In the genomic region with DNA sequence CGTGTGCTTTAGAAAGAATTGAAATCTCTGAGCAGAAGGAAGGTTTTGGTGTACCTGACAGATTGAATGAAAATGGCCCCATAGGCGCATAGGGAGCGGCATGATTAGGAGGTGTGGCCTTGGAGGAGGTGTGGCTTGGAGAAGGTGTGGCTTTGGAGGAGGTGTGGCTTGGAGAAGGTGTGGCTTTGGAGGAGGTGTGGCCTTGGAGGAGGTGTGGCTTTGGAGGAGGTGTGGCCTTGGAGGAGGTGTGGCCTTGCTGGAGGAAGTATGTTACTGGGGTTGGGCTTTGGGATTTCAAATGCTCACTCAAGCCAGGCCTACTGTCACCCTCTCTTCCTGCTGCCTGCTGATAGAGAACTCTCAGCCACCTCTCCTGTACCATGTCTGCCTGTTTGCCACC, we compare ENCODE assay signal across 18 mouse cellular contexts. TPM values are rescaled to one million over a fixed set of nuclear protein-coding genes. Genes with fewer than 3 reads are reported as not detected.
A peak's percentile ranks its signal among the peaks of the same experiment; 100 is the strongest.
DNase-seq lines count a peak whose midpoint lies in the region; ATAC-seq and TF ChIP-seq lines count a peak whose summit lies in the region.
"Had no signal": no experiment of that assay in that cellular context is flagged by ENCODE, and none has a peak within 500 bp of the region (broad histone marks: within the 10 kb centered on the region; RNA-seq: fewer than 3 reads in every experiment).

No protein-coding gene starts in this region.

- no peak overlapping the region for H3K4me3 ChIP-seq in kidney, postnatal 0 days (replicated peaks; ENCODE audit: low read depth, low read length)
- H3K4me3 ChIP-seq in ES-E14 (ENCODE audit: insufficient read depth in 1 of 2, low read depth in 1 of 2, low read length in 2 of 2, poor library complexity in 1 of 2, severe bottlenecking in 1 of 2) = no peak overlapping the region
- no peak overlapping the region for H3K4me3 ChIP-seq in forebrain, embryonic 14.5 days (ENCODE audit: low read depth, low read length)
- H3K4me3 ChIP-seq: erythroblast, embryonic 14.5 days; heart, embryonic 15.5 days; intestine, embryonic 15.5 days; megakaryocyte, embryonic 14.5 days had no signal

- no peaks in the 10 kb centered on the region for H3K27me3 ChIP-seq in kidney, postnatal 0 days (ENCODE audit: insufficient read depth, low read length)
- no peaks in the 10 kb centered on the region for H3K27me3 ChIP-seq in forebrain, embryonic 14.5 days (replicated peaks; ENCODE audit: control insufficient read depth, insufficient read depth, low read length)
- H3K27me3 ChIP-seq in splenic B cell, adult 2 months (ENCODE audit: control insufficient read depth, insufficient read depth, low read length, poor library complexity, severe bottlenecking) = no peaks in the 10 kb centered on the region
- H3K27me3 ChIP-seq: heart, embryonic 15.5 days; intestine, embryonic 15.5 days had no signal

- in situ Hi-C loops in ES-E14 (cut with MboI; ENCODE audit: low sequenced_read_pairs in 2 of 2, unreplicated experiment in 2 of 2) = no loop called here

- no peaks in the 10 kb centered on the region for H3K4me1 ChIP-seq in kidney, postnatal 0 days (replicated peaks; ENCODE audit: insufficient read depth, low read length)
- H3K4me1 ChIP-seq in ES-E14 (ENCODE audit: control insufficient read depth in 2 of 2, insufficient read depth in 2 of 2, low read length in 2 of 2, poor library complexity in 1 of 2) = no peaks in the 10 kb centered on the region; a peak in 1 of 4 replicates
- peaks cover 30% of the 10 kb centered on the region for H3K4me1 ChIP-seq in forebrain, embryonic 14.5 days (ENCODE audit: control insufficient read depth, insufficient read depth, low read length)
- H3K4me1 ChIP-seq: heart, embryonic 15.5 days; intestine, embryonic 15.5 days; megakaryocyte, embryonic 14.5 days had no signal

- no peak overlapping the region for H3K4me2 ChIP-seq in kidney, postnatal 0 days (ENCODE audit: low read length)
- no peak overlapping the region for H3K4me2 ChIP-seq in forebrain, embryonic 14.5 days (ENCODE audit: low read length)
- H3K4me2 ChIP-seq: heart, embryonic 15.5 days; intestine, embryonic 15.5 days; lung, embryonic 14.5 days had no signal

- no peaks in the 10 kb centered on the region for H3K9me3 ChIP-seq in kidney, postnatal 0 days (replicated peaks; ENCODE audit: low read length)
- H3K9me3 ChIP-seq in ES-E14 (ENCODE audit: control insufficient read depth, insufficient read depth, low read depth, low read length) = no peaks in the 10 kb centered on the region
- H3K9me3 ChIP-seq in forebrain, embryonic 14.5 days (replicated peaks; ENCODE audit: control insufficient read depth, low read length) = no peaks in the 10 kb centered on the region
- H3K9me3 ChIP-seq: heart, embryonic 15.5 days; intestine, embryonic 15.5 days had no signal

- WGBS in kidney, postnatal 0 days = 89% methylated on average over 3 of the region's 3 CpGs
- WGBS in forebrain, embryonic 14.5 days = 85% methylated on average over 3 of the region's 3 CpGs

- ATAC-seq in kidney, postnatal 0 days (replicated peaks; ENCODE audit: low FRiP score, low read depth) = peak; percentile 36; the same call in 1 of the 2 replicates
- ATAC-seq in forebrain, embryonic 14.5 days = no peak
- ATAC-seq: intestine, embryonic 15.5 days had no signal

- DNase-seq in kidney, postnatal 0 days (ENCODE audit: low spot score) = no peak
- no peak for DNase-seq in kidney, adult 11 months
- peak; percentile 78 for DNase-seq in ES-E14 (ENCODE audit: low read depth, low spot score)
- DNase-seq in forebrain, embryonic 14.5 days (ENCODE audit: low spot score) = no peak
- peak; percentile 2 for DNase-seq in splenic B cell, adult 2 months (ENCODE audit: low read depth, low spot score)
- no peak for DNase-seq in urinary bladder, postnatal 10 days (ENCODE audit: low spot score)
- DNase-seq in left cerebral cortex, adult 9 months (ENCODE audit: low spot score in 2 of 2) = no peak
- DNase-seq: adrenal gland, adult 8-10 months; gastrocnemius, postnatal 14 days; kidney, postnatal 4 days; lung, embryonic 14.5 days; thymus, postnatal 36 days had no signal

- no peaks in the 10 kb centered on the region for H3K36me3 ChIP-seq in kidney, postnatal 0 days (ENCODE audit: insufficient read depth, low read length)
- H3K36me3 ChIP-seq in ES-E14 (ENCODE audit: control insufficient read depth, insufficient read depth, low read length, poor library complexity, severe bottlenecking) = no peaks in the 10 kb centered on the region
- no peaks in the 10 kb centered on the region for H3K36me3 ChIP-seq in forebrain, embryonic 14.5 days (ENCODE audit: control insufficient read depth, insufficient read depth, low read length)
- no peaks in the 10 kb centered on the region for H3K36me3 ChIP-seq in splenic B cell, adult 2 months (ENCODE audit: control insufficient read depth, insufficient read depth, low read length, poor library complexity, severe bottlenecking)
- H3K36me3 ChIP-seq: heart, embryonic 15.5 days; intestine, embryonic 15.5 days had no signal

- no peak overlapping the region for H3K27ac ChIP-seq in kidney, postnatal 0 days
- H3K27ac ChIP-seq in ES-E14 (ENCODE audit: insufficient read depth, low read depth, low read length, poor library complexity, severe bottlenecking) = no peak overlapping the region
- H3K27ac ChIP-seq in forebrain, embryonic 14.5 days (ENCODE audit: low read depth, low read length) = peak overlapping the region; percentile 64; the same call in 1 of the 2 replicates
- H3K27ac ChIP-seq: heart, embryonic 15.5 days; intestine, embryonic 15.5 days had no signal

- H3K9ac ChIP-seq in kidney, postnatal 0 days (ENCODE audit: low read depth, low read length) = no peak overlapping the region
- H3K9ac ChIP-seq in ES-E14 (ENCODE audit: insufficient read depth, low read depth, low read length, poor library complexity, severe bottlenecking) = no peak overlapping the region
- H3K9ac ChIP-seq in forebrain, embryonic 14.5 days (ENCODE audit: low read length) = no peak overlapping the region
- H3K9ac ChIP-seq: heart, embryonic 15.5 days; intestine, embryonic 15.5 days; lung, embryonic 14.5 days had no signal

- no peak for TF ChIP-seq CTCF in kidney, postnatal 0 days (IDR thresholded peaks at IDR 0.05; ENCODE audit: low read depth)

TF ChIP-seq in ES-E14, 5 proteins besides CTCF, POLR2A, EP300 and RAD21:
- TF ChIP-seq HCFC1 (IDR thresholded peaks at IDR 0.05; ENCODE audit: borderline replicate concordance, insufficient read depth, low read length) (no peak), ZC3H11A (IDR thresholded peaks at IDR 0.05; ENCODE audit: borderline replicate concordance, low read depth, low read length) (no peak), CHD2 (IDR thresholded peaks at IDR 0.05; ENCODE audit: low read depth, low read length) (no peak), MAFK (IDR thresholded peaks at IDR 0.05; ENCODE audit: insufficient read depth, low read depth, low read length) (no peak), ZNF384 (IDR thresholded peaks at IDR 0.05; ENCODE audit: low read depth, low read length) (no peak)
TF ChIP-seq in ES-E14: peak in this region for 0.

RNA-seq across cellular contexts. Expression of a gene that starts 14.2 kb away (rescaled TPM):
- 0.66 and 0.78 TPM in 2 replicates for polyA plus RNA-seq in kidney, postnatal 0 days (2015; fragmentation: Nextera tagmentation; extraction: Ambion mirVana)
- not detected in 2 replicates for total RNA-seq in ES-E14 (2012; rRNA removed)
- not detected in 2 replicates for polyA plus RNA-seq in forebrain, embryonic 14.5 days (2014; fragmentation: Nextera tagmentation; extraction: Ambion mirVana)
- total RNA-seq: adrenal gland, adult 8-10 months; gastrocnemius, postnatal 14 days; left cerebral cortex, postnatal 14 days had no signal
- polyA plus RNA-seq: cortical plate, adult 2 months; erythroblast, embryonic 14.5 days; heart, embryonic 15.5 days; intestine, embryonic 15.5 days; lung, embryonic 14.5 days had no signal

RNA-seq across cellular contexts. Expression of a gene that starts 25.4 kb away (rescaled TPM):
- 4.7 and 4.8 TPM in 2 replicates for polyA plus RNA-seq in kidney, postnatal 0 days (2015; fragmentation: Nextera tagmentation; extraction: Ambion mirVana)
- 1.7 and 2.5 TPM in 2 replicates for total RNA-seq in ES-E14 (2012; rRNA removed)
- polyA plus RNA-seq in forebrain, embryonic 14.5 days (2014; fragmentation: Nextera tagmentation; extraction: Ambion mirVana) = 13.8 and 18.8 TPM in 2 replicates
- polyA plus RNA-seq: erythroblast, embryonic 14.5 days had no signal

Comparison
In these comparisons a context has a peak if more than half of its experiments do, and no peak if none do; other contexts are left out.
1. DNase-seq: peak in ES-E14 (single experiment) and splenic B cell, adult 2 months (single experiment); none in kidney, postnatal 0 days (single experiment), kidney, adult 11 months (single experiment), forebrain, embryonic 14.5 days (single experiment), urinary bladder, postnatal 10 days (single experiment) and left cerebral cortex, adult 9 months (0 of 2).